Mouse (Mus musculus): ENCODE data around the gene Cenpj.

DNA sequence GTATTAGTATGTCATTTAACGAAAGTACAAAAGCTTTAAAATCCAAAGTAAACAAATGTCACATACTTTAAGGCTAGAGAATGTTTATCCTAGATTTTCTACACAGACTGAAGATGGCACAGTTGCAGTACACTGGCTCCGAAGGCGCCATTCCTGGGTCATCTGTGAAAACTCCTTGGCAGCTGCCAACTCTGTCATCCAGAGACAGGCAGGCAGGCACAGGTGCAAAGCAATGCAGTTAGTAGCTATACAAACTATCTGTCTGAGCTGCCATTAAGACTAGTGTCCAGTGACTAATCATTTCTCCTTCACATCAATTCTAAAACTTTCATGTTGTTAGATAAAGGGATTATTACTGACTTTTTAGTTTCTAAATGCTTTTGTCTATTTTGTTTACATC lies 16.1 kb downstream of the Cenpj start:
- no peak for TF ChIP-seq MAFK (IDR thresholded peaks at IDR 0.05; ENCODE audit: insufficient read depth, low read depth, low read length)
- no peak for TF ChIP-seq CHD2 (IDR thresholded peaks at IDR 0.05; ENCODE audit: low read depth, low read length)
- no peak for TF ChIP-seq ZNF384 (IDR thresholded peaks at IDR 0.05; ENCODE audit: low read depth, low read length)
- no peak for TF ChIP-seq ZC3H11A (IDR thresholded peaks at IDR 0.05; ENCODE audit: borderline replicate concordance, low read depth, low read length)

Measured in ES-E14 (cell line).